Comparison of ENCODE assay signal across 16 mouse cellular contexts in genomic region chr12:15640320-15640719, GRCm38 (mm10).
DNase-seq lines count a peak whose midpoint lies in the region; ATAC-seq and TF ChIP-seq lines count a peak whose summit lies in the region.
"Had no signal": no experiment of that assay in that cellular context is flagged by ENCODE, and none has a peak within 500 bp of the region (broad histone marks: within the 10 kb centered on the region; RNA-seq: fewer than 3 reads in every experiment).

No protein-coding gene starts in this region.

- H3K4me3 ChIP-seq in heart, embryonic 12.5 days = no peak overlapping the region
- H3K4me3 ChIP-seq in kidney, embryonic 15.5 days (replicated peaks) = no peak overlapping the region
- no peak overlapping the region for H3K4me3 ChIP-seq in lung, postnatal 0 days (ENCODE audit: low read depth, low read length)
- H3K4me3 ChIP-seq in intestine, postnatal 0 days (ENCODE audit: low read depth, low read length) = no peak overlapping the region
- H3K4me3 ChIP-seq: embryonic facial prominence, embryonic 12.5 days; forebrain, embryonic 15.5 days; heart, embryonic 13.5 days had no signal

- 71% methylated on average over 5 of the region's 5 CpGs for WGBS in heart, embryonic 12.5 days
- 28% methylated on average over 5 of the region's 5 CpGs for WGBS in kidney, embryonic 15.5 days
- 32% methylated on average over 5 of the region's 5 CpGs for WGBS in lung, postnatal 0 days
- 47% methylated on average over 5 of the region's 5 CpGs for WGBS in intestine, postnatal 0 days

- no peak overlapping the region for H3K4me2 ChIP-seq in heart, embryonic 12.5 days
- H3K4me2 ChIP-seq in kidney, embryonic 15.5 days = no peak overlapping the region
- no peak overlapping the region for H3K4me2 ChIP-seq in lung, postnatal 0 days (replicated peaks; ENCODE audit: low read depth, low read length)
- H3K4me2 ChIP-seq in intestine, postnatal 0 days (replicated peaks; ENCODE audit: low read depth) = no peak overlapping the region
- H3K4me2 ChIP-seq: embryonic facial prominence, embryonic 12.5 days; forebrain, embryonic 15.5 days; heart, embryonic 13.5 days had no signal

- TF ChIP-seq CTCF in lung, postnatal 0 days (IDR thresholded peaks at IDR 0.05) = no peak
- no peak for TF ChIP-seq CTCF in intestine, postnatal 0 days (IDR thresholded peaks at IDR 0.05; ENCODE audit: low read depth)

- no peak overlapping the region for H3K27ac ChIP-seq in heart, embryonic 12.5 days (ENCODE audit: poor library complexity, severe bottlenecking)
- peak overlapping the region; percentile 67; the same call in 1 of the 2 replicates for H3K27ac ChIP-seq in kidney, embryonic 15.5 days
- no peak overlapping the region for H3K27ac ChIP-seq in lung, postnatal 0 days (ENCODE audit: low read length)
- no peak overlapping the region for H3K27ac ChIP-seq in intestine, postnatal 0 days (ENCODE audit: low read depth, low read length)
- H3K27ac ChIP-seq: forebrain, embryonic 15.5 days; heart, embryonic 13.5 days had no signal

- H3K4me1 ChIP-seq in heart, embryonic 12.5 days (replicated peaks) = peaks cover 7% of the 10 kb centered on the region; the same call in 1 of the 2 replicates
- peaks cover 12% of the 10 kb centered on the region; the same call in 1 of the 2 replicates for H3K4me1 ChIP-seq in kidney, embryonic 15.5 days
- peaks cover 4% of the 10 kb centered on the region; the same call in 1 of the 2 replicates for H3K4me1 ChIP-seq in lung, postnatal 0 days (ENCODE audit: insufficient read depth, low read depth, low read length)
- no peaks in the 10 kb centered on the region for H3K4me1 ChIP-seq in intestine, postnatal 0 days (replicated peaks; ENCODE audit: control insufficient read depth, insufficient read depth, low read length)

- no peaks in the 10 kb centered on the region for H3K9me3 ChIP-seq in heart, embryonic 12.5 days (replicated peaks)
- no peaks in the 10 kb centered on the region for H3K9me3 ChIP-seq in kidney, embryonic 15.5 days (replicated peaks)
- H3K9me3 ChIP-seq in lung, postnatal 0 days (ENCODE audit: low read length) = no peaks in the 10 kb centered on the region
- H3K9me3 ChIP-seq in intestine, postnatal 0 days (ENCODE audit: control insufficient read depth) = no peaks in the 10 kb centered on the region
- H3K9me3 ChIP-seq: embryonic facial prominence, embryonic 12.5 days; forebrain, embryonic 15.5 days; heart, embryonic 13.5 days had no signal

- H3K27me3 ChIP-seq in heart, embryonic 12.5 days (replicated peaks) = no peaks in the 10 kb centered on the region
- no peaks in the 10 kb centered on the region for H3K27me3 ChIP-seq in kidney, embryonic 15.5 days
- H3K27me3 ChIP-seq in lung, postnatal 0 days (replicated peaks; ENCODE audit: insufficient read depth, low read length) = no peaks in the 10 kb centered on the region
- H3K27me3 ChIP-seq in intestine, postnatal 0 days (replicated peaks; ENCODE audit: control insufficient read depth, insufficient read depth, low read length) = no peaks in the 10 kb centered on the region
- H3K27me3 ChIP-seq: embryonic facial prominence, embryonic 12.5 days; forebrain, embryonic 15.5 days; heart, embryonic 13.5 days had no signal

- DNase-seq in heart, adult 11 months = peak; percentile 24
- DNase-seq in kidney, adult 18-20 months = no peak
- DNase-seq in lung, postnatal 0 days (ENCODE audit: low spot score) = no peak
- no peak for DNase-seq in lung, adult 18-20 months
- DNase-seq: adrenal gland, postnatal 10 days; cerebellum, adult 11 months; cerebellum, adult 8-10 months; cerebellum, postnatal 25 days; gastrocnemius, postnatal 14 days; heart, postnatal 36 days had no signal

- H3K9ac ChIP-seq in heart, embryonic 12.5 days = no peak overlapping the region
- no peak overlapping the region for H3K9ac ChIP-seq in kidney, embryonic 15.5 days
- H3K9ac ChIP-seq in lung, postnatal 0 days (replicated peaks; ENCODE audit: low read depth) = no peak overlapping the region
- H3K9ac ChIP-seq in intestine, postnatal 0 days (ENCODE audit: low read depth, low read length) = no peak overlapping the region
- H3K9ac ChIP-seq: embryonic facial prominence, embryonic 12.5 days; forebrain, embryonic 15.5 days; heart, embryonic 13.5 days had no signal

- no peak for ATAC-seq in heart, embryonic 12.5 days (ENCODE audit: insufficient number of reproducible peaks, low FRiP score)
- no peak for ATAC-seq in kidney, embryonic 15.5 days (replicated peaks; ENCODE audit: low FRiP score)
- peak; percentile 52 for ATAC-seq in lung, postnatal 0 days
- ATAC-seq in intestine, postnatal 0 days = no peak
- ATAC-seq: forebrain, embryonic 15.5 days had no signal

- TF ChIP-seq EP300 in lung, postnatal 0 days (IDR thresholded peaks at IDR 0.05) = no peak

- no peaks in the 10 kb centered on the region for H3K36me3 ChIP-seq in heart, embryonic 12.5 days
- H3K36me3 ChIP-seq in kidney, embryonic 15.5 days = no peaks in the 10 kb centered on the region
- no peaks in the 10 kb centered on the region for H3K36me3 ChIP-seq in lung, postnatal 0 days (ENCODE audit: insufficient read depth, low read length)
- H3K36me3 ChIP-seq in intestine, postnatal 0 days (ENCODE audit: control insufficient read depth, insufficient read depth) = no peaks in the 10 kb centered on the region
- H3K36me3 ChIP-seq: embryonic facial prominence, embryonic 12.5 days; forebrain, embryonic 15.5 days; heart, embryonic 13.5 days had no signal
